Mouse (Mus musculus) midbrain, embryonic 16.5 days (tissue): ENCODE measurements around the gene Fcamr. TPM values are rescaled to one million over a fixed set of nuclear protein-coding genes. Genes with fewer than 3 reads are reported as not detected.

Experiments
- ATAC-seq: fragments of 200-750 bp; cut with Nextera tagmentation; 2 replicates; pipeline ENCODE4 v1.8.0; 2017; ENCODE audit warnings: moderate TSS enrichment
- H3K27ac ChIP-seq: fragments of 300-500 bp; sonication (generic); 2 replicates; pipeline ENCODE4 v1.5.1; 2014; ENCODE audit warnings: mild to moderate bottlenecking, low read length, mixed read lengths
- H3K27me3 ChIP-seq: fragments of 300-500 bp; sonication (generic); 2 replicates; pipeline ENCODE4 v1.6.1; 2014; ENCODE audit warnings: low read depth, low read length, mixed read lengths; ENCODE audit not compliant: control insufficient read depth, insufficient read depth
- H3K36me3 ChIP-seq: fragments of 300-500 bp; sonication (generic); 2 replicates; pipeline ENCODE4 v1.6.1; 2014; ENCODE audit warnings: mild to moderate bottlenecking, low read length, moderate library complexity, mixed read lengths; ENCODE audit not compliant: control insufficient read depth, insufficient read depth
- H3K4me1 ChIP-seq: fragments of 300-500 bp; sonication (generic); 2 replicates; pipeline ENCODE4 v1.6.1; 2014; ENCODE audit warnings: mild to moderate bottlenecking, low read length, mixed read lengths; ENCODE audit not compliant: control insufficient read depth, insufficient read depth
- H3K4me2 ChIP-seq: fragments of 300-500 bp; sonication (generic); 2 replicates; pipeline ENCODE4 v1.6.1; 2014; ENCODE audit warnings: mild to moderate bottlenecking, low read length, mixed read lengths
- H3K4me3 ChIP-seq: fragments of 300-500 bp; sonication (generic); 2 replicates; pipeline ENCODE4 v1.5.1; 2014; ENCODE audit warnings: low read depth, mild to moderate bottlenecking, low read length, moderate library complexity, mixed read lengths
- H3K9ac ChIP-seq: fragments of 300-500 bp; sonication (generic); 2 replicates; pipeline ENCODE4 v1.6.1; 2014; ENCODE audit warnings: low read depth, low read length, mixed read lengths
- H3K9me3 ChIP-seq: fragments of 300-500 bp; sonication (generic); replicated peaks from 2 replicates; pipeline ENCODE4 v1.6.1; 2014; ENCODE audit warnings: mild to moderate bottlenecking, low read length, mixed read lengths; ENCODE audit not compliant: control insufficient read depth, poor library complexity, severe bottlenecking
- WGBS: fragments of 180-500 bp; shearing (Covaris S2); extraction: QIAGEN DNeasy Blood & Tissue Kit; methylation state at CpG from one replicate; pipeline ENCODE4 v1.1.7; 2014; 5-methylcytosine and 5-hydroxymethylcytosine counted together
- polyA plus RNA-seq: library from polyadenylated mRNA; unstranded; fragments of >200 nt; fragmentation: Nextera tagmentation; extraction: Ambion mirVana; gene quantifications from 2 replicates; pipeline ENCODE4 v1.2.1, GENCODE M21; 2015

Gene Fcamr
- polyA plus RNA-seq, 1 experiment from 2014 or later, result not detected

DNA sequence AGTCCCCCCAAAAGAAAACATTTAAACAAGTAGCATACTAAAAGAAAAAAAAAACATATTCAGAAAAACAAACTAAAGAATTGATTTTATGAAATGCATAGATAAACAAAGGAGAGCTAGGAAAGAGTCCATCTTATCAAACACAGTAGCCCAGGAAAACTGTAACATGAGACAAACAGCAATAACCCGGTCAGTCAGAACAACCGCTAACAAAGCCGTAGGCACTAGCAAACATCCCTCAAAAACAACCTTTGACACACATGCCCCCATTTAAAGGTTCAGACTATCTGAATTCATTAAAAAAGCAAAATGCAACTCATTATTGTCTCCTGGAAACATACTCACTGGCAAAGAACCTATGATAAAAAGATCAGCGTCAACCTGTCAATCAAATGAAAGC, 56.8 kb downstream of the Fcamr start:
- no peaks in the 10 kb centered on the region for H3K27me3 ChIP-seq
- H3K9me3 ChIP-seq, result no peaks in the 10 kb centered on the region
- H3K4me1 ChIP-seq, result no peaks in the 10 kb centered on the region
- H3K27ac ChIP-seq, result no peak overlapping the region
- no peak overlapping the region for H3K4me3 ChIP-seq
- ATAC-seq, result no peak
- 88% methylated on average over 4 of the region's 4 CpGs for WGBS
- H3K36me3 ChIP-seq, result no peaks in the 10 kb centered on the region
- no peak overlapping the region for H3K9ac ChIP-seq
- H3K4me2 ChIP-seq, result no peak overlapping the region

DNA sequence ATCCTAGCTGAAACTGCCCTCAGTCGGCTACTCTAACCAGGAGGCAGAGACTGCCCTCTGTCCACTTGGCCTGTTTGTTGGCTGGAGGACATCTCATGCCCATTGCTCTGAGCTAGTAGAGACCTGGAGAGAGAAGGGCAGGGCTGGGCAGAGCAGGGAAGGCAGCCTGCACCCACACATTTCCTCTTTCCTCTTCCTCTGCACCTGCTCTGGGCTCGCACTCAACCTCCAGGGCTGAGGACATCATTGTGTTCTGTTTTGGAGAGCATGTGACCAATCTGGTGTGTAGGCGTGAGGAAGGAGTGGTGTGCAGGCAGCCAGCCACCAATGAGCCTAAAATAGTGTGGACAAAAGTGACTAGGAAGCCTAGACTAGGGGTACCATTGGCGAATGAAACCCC, 63.5 kb downstream of the Fcamr start:
- no peaks in the 10 kb centered on the region for H3K4me1 ChIP-seq
- H3K27me3 ChIP-seq, result no peaks in the 10 kb centered on the region
- H3K27ac ChIP-seq, result no peak overlapping the region
- H3K9me3 ChIP-seq, result no peaks in the 10 kb centered on the region
- H3K9ac ChIP-seq, result no peak overlapping the region
- no peak overlapping the region for H3K4me2 ChIP-seq
- 95% methylated on average over 4 of the region's 4 CpGs for WGBS
- ATAC-seq, result no peak
- no peak overlapping the region for H3K4me3 ChIP-seq
- H3K36me3 ChIP-seq, result no peaks in the 10 kb centered on the region

Other genes with a start within 250 kb of the Fcamr start
- gene Zp3r, start 171.3 kb upstream of the Fcamr start, polyA plus RNA-seq, result not detected in 2 replicates
- gene C4bp, start 139.3 kb upstream of the Fcamr start, polyA plus RNA-seq, result 0.05 TPM in 1 of 2 replicates, not detected in the other
- gene Gm29427, start 85.1 kb upstream of the Fcamr start, polyA plus RNA-seq, result not detected in 2 replicates
- gene Yod1, start 83.6 kb upstream of the Fcamr start, polyA plus RNA-seq, result 15.3 and 17.1 TPM in 2 replicates
- 24.1 and 26.6 TPM in 2 replicates for gene Pfkfb2, start 71.6 kb upstream of the Fcamr start, polyA plus RNA-seq
- 0.09 and 0.38 TPM in 2 replicates for gene AA986860, start 68.9 kb upstream of the Fcamr start, polyA plus RNA-seq
- gene Pigr, start 25.8 kb downstream of the Fcamr start, polyA plus RNA-seq, result not detected in 2 replicates
- 0.42 and 0.74 TPM in 2 replicates for gene Fcmr, start 64.8 kb downstream of the Fcamr start, polyA plus RNA-seq
- not detected in 2 replicates for gene Il24, start 86.6 kb downstream of the Fcamr start, polyA plus RNA-seq
- gene Il20, start 110.5 kb downstream of the Fcamr start, polyA plus RNA-seq, result not detected in 2 replicates
- gene Il19, start 139.2 kb downstream of the Fcamr start, polyA plus RNA-seq, result not detected in 2 replicates
- gene Il10, start 218.9 kb downstream of the Fcamr start, polyA plus RNA-seq, result not detected in 2 replicates